Mouse (Mus musculus): ENCODE results near the gene Lce3a. TPM values are rescaled to one million over a fixed set of nuclear protein-coding genes. Genes with fewer than 3 reads are reported as not detected.

Lce3a gene
- polyA plus RNA-seq, 1 experiment from 2014 or later, result 1,230 TPM

GRCm38 (mm10) chr3:92907571-92907970, 18.5 kb downstream of the Lce3a start:
- DNase-seq (ENCODE audit: low spot score) (no peak), ATAC-seq (ENCODE audit: low FRiP score, low TSS enrichment) (no peak)
- Histone ChIP-seq H3K4me1 (replicated peaks; ENCODE audit: control insufficient read depth, insufficient read depth) (no peaks in the 10 kb centered on the region), H3K36me3 (ENCODE audit: control insufficient read depth, insufficient read depth, low read length) (no peaks in the 10 kb centered on the region), H3K27me3 (ENCODE audit: control insufficient read depth, insufficient read depth, low read length) (no peaks in the 10 kb centered on the region), H3K9ac (ENCODE audit: low read length) (no peak overlapping the region), H3K4me3 (ENCODE audit: low read depth, low read length) (no peak overlapping the region), H3K4me2 (replicated peaks; ENCODE audit: low read depth) (no peak overlapping the region), H3K27ac (replicated peaks) (no peak overlapping the region), H3K9me3 (ENCODE audit: control insufficient read depth, low read length) (no peaks in the 10 kb centered on the region)
- no peak for TF ChIP-seq EP300 (optimal IDR thresholded peaks at IDR 0.05)
- peak; percentile 75 for TF ChIP-seq CTCF (IDR thresholded peaks at IDR 0.05; ENCODE audit: low read depth)
- 25% methylated on average over 4 of the region's 4 CpGs for WGBS

GRCm38 (mm10) chr3:92905182-92905581, 20.8 kb downstream of the Lce3a start:
- Histone ChIP-seq H3K9me3 (ENCODE audit: control insufficient read depth, low read length) (no peaks in the 10 kb centered on the region), H3K27me3 (ENCODE audit: control insufficient read depth, insufficient read depth, low read length) (no peaks in the 10 kb centered on the region), H3K4me3 (ENCODE audit: low read depth, low read length) (no peak overlapping the region), H3K4me1 (replicated peaks; ENCODE audit: control insufficient read depth, insufficient read depth) (no peaks in the 10 kb centered on the region), H3K36me3 (ENCODE audit: control insufficient read depth, insufficient read depth, low read length) (no peaks in the 10 kb centered on the region), H3K27ac (replicated peaks) (no peak overlapping the region), H3K4me2 (replicated peaks; ENCODE audit: low read depth) (no peak overlapping the region), H3K9ac (ENCODE audit: low read length) (no peak overlapping the region)
- DNase-seq (ENCODE audit: low spot score), result no peak
- 34% methylated on average over 3 of the region's 3 CpGs for WGBS
- no peak for ATAC-seq (ENCODE audit: low FRiP score, low TSS enrichment)
- TF ChIP-seq CTCF (IDR thresholded peaks at IDR 0.05; ENCODE audit: low read depth) (no peak), EP300 (optimal IDR thresholded peaks at IDR 0.05) (no peak)

GRCm38 (mm10) chr3:92903640-92904039, 22.4 kb downstream of the Lce3a start:
- H3K9me3 ChIP-seq (ENCODE audit: control insufficient read depth, low read length), result no peaks in the 10 kb centered on the region
- H3K36me3 ChIP-seq (ENCODE audit: control insufficient read depth, insufficient read depth, low read length), result no peaks in the 10 kb centered on the region
- no peaks in the 10 kb centered on the region for H3K27me3 ChIP-seq (ENCODE audit: control insufficient read depth, insufficient read depth, low read length)
- H3K9ac ChIP-seq (ENCODE audit: low read length), result no peak overlapping the region
- ATAC-seq (ENCODE audit: low FRiP score, low TSS enrichment) (no peak), DNase-seq (ENCODE audit: low spot score) (no peak)
- H3K4me2 ChIP-seq (replicated peaks; ENCODE audit: low read depth), result no peak overlapping the region
- TF ChIP-seq EP300 (optimal IDR thresholded peaks at IDR 0.05), result no peak
- TF ChIP-seq CTCF (IDR thresholded peaks at IDR 0.05; ENCODE audit: low read depth), result peak; percentile 69
- H3K4me1 ChIP-seq (replicated peaks; ENCODE audit: control insufficient read depth, insufficient read depth), result no peaks in the 10 kb centered on the region
- no peak overlapping the region for H3K27ac ChIP-seq (replicated peaks)
- 35% methylated on average over 4 of the region's 4 CpGs for WGBS
- H3K4me3 ChIP-seq (ENCODE audit: low read depth, low read length), result no peak overlapping the region

- TF ChIP-seq EP300 (optimal IDR thresholded peaks at IDR 0.05) (no peak), CTCF (IDR thresholded peaks at IDR 0.05; ENCODE audit: low read depth) (peak; percentile 75)
- Histone ChIP-seq H3K36me3 (ENCODE audit: control insufficient read depth, insufficient read depth, low read length) (no peaks in the 10 kb centered on the region), H3K27ac (replicated peaks) (no peak overlapping the region), H3K9ac (ENCODE audit: low read length) (no peak overlapping the region), H3K4me1 (replicated peaks; ENCODE audit: control insufficient read depth, insufficient read depth) (no peaks in the 10 kb centered on the region), H3K4me2 (replicated peaks; ENCODE audit: low read depth) (no peak overlapping the region), H3K9me3 (ENCODE audit: control insufficient read depth, low read length) (no peaks in the 10 kb centered on the region), H3K27me3 (ENCODE audit: control insufficient read depth, insufficient read depth, low read length) (no peaks in the 10 kb centered on the region), H3K4me3 (ENCODE audit: low read depth, low read length) (no peak overlapping the region)
- WGBS, result 19% methylated on average over 3 of the region's 3 CpGs
- ATAC-seq (ENCODE audit: low FRiP score, low TSS enrichment), result no peak
- DNase-seq (ENCODE audit: low spot score), result peak; percentile 28
Observed at GRCm38 (mm10) chr3:92902992-92903391, 23.0 kb downstream of the Lce3a start.

GRCm38 (mm10) chr3:92894489-92894888, 31.5 kb downstream of the Lce3a start:
- Histone ChIP-seq H3K9me3 (ENCODE audit: control insufficient read depth, low read length) (no peaks in the 10 kb centered on the region), H3K4me2 (replicated peaks; ENCODE audit: low read depth) (no peak overlapping the region), H3K9ac (ENCODE audit: low read length) (no peak overlapping the region), H3K4me3 (ENCODE audit: low read depth, low read length) (no peak overlapping the region), H3K27me3 (ENCODE audit: control insufficient read depth, insufficient read depth, low read length) (no peaks in the 10 kb centered on the region), H3K27ac (replicated peaks) (peak overlapping the region; percentile 82), H3K4me1 (replicated peaks; ENCODE audit: control insufficient read depth, insufficient read depth) (no peaks in the 10 kb centered on the region), H3K36me3 (ENCODE audit: control insufficient read depth, insufficient read depth, low read length) (no peaks in the 10 kb centered on the region)
- TF ChIP-seq EP300 (optimal IDR thresholded peaks at IDR 0.05), result no peak
- TF ChIP-seq CTCF (IDR thresholded peaks at IDR 0.05; ENCODE audit: low read depth), result no peak
- DNase-seq (ENCODE audit: low spot score) (no peak), ATAC-seq (ENCODE audit: low FRiP score, low TSS enrichment) (no peak; the same call in 1 of the 2 replicates)
- WGBS, result 48% methylated on average over 1 of the region's 1 CpGs

- no peak overlapping the region for H3K9ac ChIP-seq (ENCODE audit: low read length)
- H3K9me3 ChIP-seq (ENCODE audit: control insufficient read depth, low read length), result no peaks in the 10 kb centered on the region
- WGBS, result 45% methylated on average over 3 of the region's 3 CpGs
- ATAC-seq (ENCODE audit: low FRiP score, low TSS enrichment), result no peak
- DNase-seq (ENCODE audit: low spot score), result no peak
- H3K4me3 ChIP-seq (ENCODE audit: low read depth, low read length), result no peak overlapping the region
- TF ChIP-seq CTCF (IDR thresholded peaks at IDR 0.05; ENCODE audit: low read depth), result no peak
- peak; percentile 59 for TF ChIP-seq EP300 (optimal IDR thresholded peaks at IDR 0.05)
- no peaks in the 10 kb centered on the region for H3K4me1 ChIP-seq (replicated peaks; ENCODE audit: control insufficient read depth, insufficient read depth)
- no peak overlapping the region for H3K4me2 ChIP-seq (replicated peaks; ENCODE audit: low read depth)
- H3K27me3 ChIP-seq (ENCODE audit: control insufficient read depth, insufficient read depth, low read length), result no peaks in the 10 kb centered on the region
- H3K27ac ChIP-seq (replicated peaks), result peak overlapping the region; percentile 82; the same call in 1 of the 2 replicates
- no peaks in the 10 kb centered on the region for H3K36me3 ChIP-seq (ENCODE audit: control insufficient read depth, insufficient read depth, low read length)
Observed at GRCm38 (mm10) chr3:92894063-92894462, 32.0 kb downstream of the Lce3a start.

Other genes starting within 250 kb of the Lce3a start
- 673 and 689 TPM in 2 replicates for gene Lce1c, start 247.0 kb downstream of the Lce3a start, polyA plus RNA-seq (2015; fragmentation: Nextera tagmentation; extraction: Ambion mirVana)
- 199 and 223 TPM in 2 replicates for gene Lce1d, start 239.0 kb downstream of the Lce3a start, polyA plus RNA-seq (2015; fragmentation: Nextera tagmentation; extraction: Ambion mirVana)
- 326 and 341 TPM in 2 replicates for gene Lce1e, start 217.2 kb downstream of the Lce3a start, polyA plus RNA-seq (2015; fragmentation: Nextera tagmentation; extraction: Ambion mirVana)
- 468 and 478 TPM in 2 replicates for gene Lce1f, start 205.9 kb downstream of the Lce3a start, polyA plus RNA-seq (2015; fragmentation: Nextera tagmentation; extraction: Ambion mirVana)
- gene Gm38119, start 187.1 kb downstream of the Lce3a start, polyA plus RNA-seq (2015; fragmentation: Nextera tagmentation; extraction: Ambion mirVana), result 11.4 and 14.1 TPM in 2 replicates
- gene Lce1g, start 173.9 kb downstream of the Lce3a start, polyA plus RNA-seq (2015; fragmentation: Nextera tagmentation; extraction: Ambion mirVana), result 307 and 309 TPM in 2 replicates
- gene Lce1h, start 161.2 kb downstream of the Lce3a start, polyA plus RNA-seq (2015; fragmentation: Nextera tagmentation; extraction: Ambion mirVana), result 249 and 251 TPM in 2 replicates
- gene Lce1i, start 147.3 kb downstream of the Lce3a start, polyA plus RNA-seq (2015; fragmentation: Nextera tagmentation; extraction: Ambion mirVana), result 369 and 377 TPM in 2 replicates
- gene Lce1j, start 135.7 kb downstream of the Lce3a start, polyA plus RNA-seq (2015; fragmentation: Nextera tagmentation; extraction: Ambion mirVana), result 175 and 184 TPM in 2 replicates
- 86.3 and 98.5 TPM in 2 replicates for gene Lce1k, start 118.3 kb downstream of the Lce3a start, polyA plus RNA-seq (2015; fragmentation: Nextera tagmentation; extraction: Ambion mirVana)
- 108 and 133 TPM in 2 replicates for gene Kprp, start 99.0 kb downstream of the Lce3a start, polyA plus RNA-seq (2015; fragmentation: Nextera tagmentation; extraction: Ambion mirVana)
- 247 and 250 TPM in 2 replicates for gene Lce1l, start 74.9 kb downstream of the Lce3a start, polyA plus RNA-seq (2015; fragmentation: Nextera tagmentation; extraction: Ambion mirVana)
- gene 2310050C09Rik, start 56.0 kb downstream of the Lce3a start, polyA plus RNA-seq (2015; fragmentation: Nextera tagmentation; extraction: Ambion mirVana), result 30.7 and 33.6 TPM in 2 replicates
- gene Lce3b, start 6.7 kb upstream of the Lce3a start, polyA plus RNA-seq (2015; fragmentation: Nextera tagmentation; extraction: Ambion mirVana), result 847 and 849 TPM in 2 replicates
- gene Lce3c, start 18.3 kb upstream of the Lce3a start, polyA plus RNA-seq (2015; fragmentation: Nextera tagmentation; extraction: Ambion mirVana), result 1,477 and 1,491 TPM in 2 replicates
- 246 and 293 TPM in 2 replicates for gene Lce3d, start 31.2 kb upstream of the Lce3a start, polyA plus RNA-seq (2015; fragmentation: Nextera tagmentation; extraction: Ambion mirVana)
- gene Lce3e, start 40.8 kb upstream of the Lce3a start, polyA plus RNA-seq (2015; fragmentation: Nextera tagmentation; extraction: Ambion mirVana), result 1,443 and 1,461 TPM in 2 replicates
- gene Lce3f, start 66.0 kb upstream of the Lce3a start, polyA plus RNA-seq (2015; fragmentation: Nextera tagmentation; extraction: Ambion mirVana), result 3,312 and 3,341 TPM in 2 replicates
- gene Crct1, start 89.5 kb upstream of the Lce3a start, polyA plus RNA-seq (2015; fragmentation: Nextera tagmentation; extraction: Ambion mirVana), result 1,801 and 2,041 TPM in 2 replicates
- 356 and 376 TPM in 2 replicates for gene Lce1m, start 92.8 kb upstream of the Lce3a start, polyA plus RNA-seq (2015; fragmentation: Nextera tagmentation; extraction: Ambion mirVana)
- 0.05 and 0.08 TPM in 2 replicates for gene Gm4858, start 142.6 kb upstream of the Lce3a start, polyA plus RNA-seq (2015; fragmentation: Nextera tagmentation; extraction: Ambion mirVana)
- 3.3 and 3.7 TPM in 2 replicates for gene Crnn, start 218.6 kb upstream of the Lce3a start, polyA plus RNA-seq (2015; fragmentation: Nextera tagmentation; extraction: Ambion mirVana)